Mouse (Mus musculus) urinary bladder, postnatal 0 days (tissue): Measurements from ENCODE around the gene Fbxw9. TPM values are rescaled to one million over a fixed set of nuclear protein-coding genes. Genes with fewer than 3 reads are reported as not detected.

ENCODE experiments used
- microRNA-seq: library from miRNA; unstranded; fragments of <30 nt; microRNA quantifications from one replicate; pipeline ENCODE4, GENCODE M21; 2016
- polyA plus RNA-seq: library from polyadenylated mRNA; unstranded; fragments of >200 nt; fragmentation: Nextera tagmentation; extraction: Ambion mirVana; gene quantifications from 2 replicates; pipeline ENCODE4 v1.2.1, GENCODE M21; 2015

Fbxw9 gene
- polyA plus RNA-seq: 32.7 and 34.1 TPM in 2 replicates

GRCm38 (mm10) chr8:85059879-85060616 lies at the start of gene Fbxw9:
Fbxw9 (plus strand) TSS chr8:85060055.

DNA sequence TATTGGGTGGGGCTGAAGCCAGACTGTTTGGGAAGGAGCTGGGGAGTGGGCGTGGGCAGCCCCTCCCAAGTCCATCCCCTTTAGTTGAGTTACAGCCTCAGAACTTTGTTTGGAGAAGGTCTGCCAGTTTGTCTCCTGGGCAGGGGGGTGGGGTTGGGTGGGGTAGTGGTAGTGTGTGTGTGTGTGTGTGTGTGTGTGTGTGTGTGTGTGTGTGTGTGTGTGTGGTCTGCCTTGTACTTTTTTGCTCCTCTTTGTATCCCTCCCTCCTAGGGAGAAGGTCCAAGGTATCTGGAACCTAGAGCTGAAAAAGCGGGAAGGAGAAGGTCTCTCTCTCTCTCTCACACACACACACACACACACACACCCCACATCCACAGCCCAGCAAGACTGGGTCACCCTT lies 45.4 kb upstream of the Fbxw9 start, which contains the start of gene Best2:
Best2 (minus strand) TSS at position 101 of the 400 bp plus-strand sequence.

DNA sequence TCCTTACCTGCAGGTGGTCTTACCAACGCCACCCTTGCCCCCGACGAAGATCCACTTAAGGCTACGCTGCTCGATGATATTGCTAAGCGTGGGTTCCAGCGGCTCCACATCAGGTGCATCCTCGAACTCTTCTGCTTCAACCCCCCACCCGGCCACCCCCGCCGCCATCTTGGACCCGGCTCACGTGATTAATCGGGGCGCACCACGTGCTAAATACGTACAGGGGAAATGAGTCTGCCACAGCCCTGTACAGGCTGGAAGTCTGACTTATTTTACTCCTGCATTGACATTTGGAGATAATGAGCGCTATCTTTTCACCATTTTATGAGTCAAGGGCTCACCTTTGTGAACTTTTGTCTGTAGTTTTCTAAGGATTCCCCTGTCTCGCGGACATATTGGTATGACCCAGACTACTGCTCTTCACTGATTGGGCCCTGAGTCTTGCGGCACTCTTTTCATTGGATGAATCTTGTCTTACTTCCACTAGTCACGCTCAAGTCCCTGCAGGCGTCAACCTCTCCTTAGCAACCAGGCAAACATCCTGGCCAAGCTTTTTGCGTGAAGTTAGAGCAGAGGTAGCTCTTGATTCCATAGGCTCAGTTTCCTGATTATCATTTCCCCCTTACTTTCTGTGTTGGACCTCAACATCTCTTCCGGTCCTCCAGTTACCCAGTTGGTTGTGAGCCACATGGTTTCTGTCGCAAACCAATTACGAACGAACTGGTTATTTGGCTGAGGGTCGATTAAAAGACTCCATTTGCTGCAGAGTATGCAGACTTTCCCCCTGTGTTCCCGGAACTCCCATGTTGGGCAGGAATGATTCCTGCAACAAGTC lies 34.5 kb upstream of the Fbxw9 start, which contains the start of gene Asna1:
Asna1 (minus strand) TSS at position 184 of the 835 bp plus-strand sequence.

DNA sequence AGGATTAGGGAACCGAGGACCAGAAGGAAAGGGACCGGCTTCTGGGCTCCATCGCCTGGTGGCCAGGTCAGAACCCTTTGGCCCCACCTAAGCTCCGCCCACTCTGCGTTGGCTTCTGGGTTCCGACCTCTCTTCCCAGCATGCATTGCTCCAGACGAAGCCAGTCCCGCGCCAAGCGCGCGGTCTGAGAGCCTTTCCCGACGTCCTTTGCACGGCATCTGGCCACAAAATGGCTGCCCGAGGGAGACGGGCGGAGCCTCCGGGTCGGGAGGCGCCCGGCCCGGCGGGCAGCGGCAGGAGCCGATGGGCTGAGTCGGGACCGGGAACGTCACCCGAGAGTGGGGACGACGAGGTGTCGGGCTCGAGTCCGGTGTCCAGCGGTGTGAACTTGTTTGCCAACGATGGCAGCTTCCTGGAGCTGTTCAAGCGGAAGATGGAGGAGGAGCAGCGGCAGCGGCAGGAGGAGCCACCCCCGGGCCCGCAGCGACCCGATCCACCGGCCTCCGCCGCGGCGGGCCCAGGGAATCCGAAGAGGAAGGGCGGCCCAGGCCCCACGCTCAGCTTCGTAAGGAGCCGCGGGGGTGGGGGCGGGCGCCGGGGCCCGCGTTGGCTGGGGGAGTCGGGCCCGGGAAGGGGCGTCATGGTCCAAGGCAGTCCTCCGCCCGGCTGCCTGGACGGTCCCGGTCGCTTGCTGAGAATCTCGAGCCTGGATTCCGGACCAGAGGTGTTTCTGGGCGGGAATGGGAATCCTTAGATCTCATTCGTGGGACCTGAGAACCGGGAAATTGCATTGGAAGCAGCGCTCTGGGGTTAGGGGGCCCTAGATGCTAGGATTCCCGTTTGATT lies 33.0 kb upstream of the Fbxw9 start, which contains the start of gene Trir:
Trir (plus strand) TSS at position 154 of the 846 bp plus-strand sequence.

GRCm38 (mm10) chr8:85036718-85037365 lies 23.0 kb upstream of the Fbxw9 start, which contains the start of gene Tnpo2:
Tnpo2 (plus strand) TSS chr8:85036915.

GRCm38 (mm10) chr8:85067982-85068381 lies 8.1 kb downstream of the Fbxw9 start, which contains the start of gene Gm5741:
Gm5741 (minus strand) TSS chr8:85067982.

DNA sequence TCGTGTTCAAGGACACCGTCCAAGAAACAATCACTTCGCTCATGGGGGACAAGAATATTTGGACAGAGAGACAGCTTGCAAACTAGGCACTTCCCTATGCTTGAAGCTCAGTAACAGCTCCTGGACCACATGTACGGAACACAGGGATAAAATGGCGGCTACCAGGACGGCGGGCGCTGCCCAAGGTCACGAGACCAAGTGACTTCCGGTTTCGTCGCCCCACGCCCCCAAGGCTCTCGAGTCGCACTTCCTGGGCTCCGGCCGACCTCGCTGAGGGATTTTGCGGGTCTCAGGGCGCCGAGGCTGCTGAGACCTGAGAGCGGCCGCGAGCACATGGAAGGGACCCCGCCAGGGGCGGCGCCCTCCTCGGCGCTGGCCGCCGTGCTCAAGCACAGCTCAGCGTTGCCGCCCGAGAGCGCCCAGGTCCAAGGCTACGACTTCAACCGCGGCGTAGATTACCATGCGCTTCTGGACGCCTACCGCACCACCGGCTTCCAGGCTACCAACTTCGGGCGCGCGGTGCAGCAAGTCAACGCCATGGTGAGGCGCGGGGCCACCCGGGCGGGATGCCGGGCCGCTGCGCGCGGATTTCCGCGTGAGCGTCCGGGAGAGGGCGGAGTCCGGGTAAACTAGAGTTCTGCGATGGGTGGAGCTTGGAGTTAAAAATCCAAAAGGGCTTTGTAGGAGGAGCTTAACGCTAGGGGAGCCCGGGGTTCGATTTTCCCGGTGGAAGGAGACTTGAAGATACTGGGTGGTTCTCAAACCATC lies 11.8 kb downstream of the Fbxw9 start, which contains the start of gene Dhps:
Dhps (plus strand) TSS at position 244 of the 768 bp plus-strand sequence.

DNA sequence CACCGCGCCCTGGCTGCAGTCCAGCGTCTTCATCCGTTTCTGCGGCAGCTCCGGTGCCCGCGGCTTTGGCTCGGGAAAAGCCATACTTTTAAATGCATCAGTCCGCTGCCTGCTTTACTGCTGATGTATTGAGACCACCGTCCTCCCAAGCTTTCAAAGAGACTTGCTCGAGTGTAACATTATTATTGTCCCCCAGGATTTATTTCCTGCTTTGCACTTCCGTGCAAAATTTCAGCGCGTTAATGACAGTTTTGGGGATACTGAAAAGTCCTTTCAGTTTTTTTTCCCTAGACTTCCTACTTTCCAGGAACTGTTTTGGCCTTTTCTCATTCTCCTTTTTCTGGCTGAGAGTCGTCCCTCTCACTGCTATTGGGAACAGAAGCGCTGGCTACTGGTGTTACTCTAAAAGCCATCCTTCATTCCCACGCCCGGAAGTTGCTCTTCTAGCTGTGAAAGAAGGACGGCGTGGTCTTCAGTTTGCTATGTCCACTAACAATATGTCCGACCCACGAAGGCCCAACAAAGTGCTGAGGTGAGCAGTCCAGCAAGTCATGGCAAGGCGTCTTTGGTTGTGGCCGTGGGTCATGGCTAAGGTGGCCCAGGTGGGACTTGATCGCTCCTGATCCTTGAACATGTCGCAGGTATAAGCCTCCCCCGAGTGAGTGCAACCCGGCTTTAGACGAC lies 20.8 kb downstream of the Fbxw9 start, which contains the start of gene Wdr83os:
Wdr83os (plus strand) TSS at position 209 of the 684 bp plus-strand sequence.

GRCm38 (mm10) chr8:85081216-85081555 lies 21.3 kb downstream of the Fbxw9 start, which contains the start of gene Wdr83:
Wdr83 (minus strand) TSS chr8:85081306.

GRCm38 (mm10) chr8:85083108-85083813 lies 23.4 kb downstream of the Fbxw9 start, which contains the start of gene Man2b1:
Man2b1 (plus strand) TSS chr8:85083270.

Small RNAs within 50 kb of the gene (microRNA-seq; reads per million reads assigned to microRNA genes)
- gene Gm23388 (not detected), gene Mir7070 (not detected)

Other genes starting within 250 kb of the Fbxw9 start
- 1.9 and 3.5 TPM in 2 replicates for gene Dand5, start 237.2 kb upstream of the Fbxw9 start, polyA plus RNA-seq
- gene Gadd45gip1, start 228.5 kb upstream of the Fbxw9 start, polyA plus RNA-seq: 28.0 and 29.7 TPM in 2 replicates
- 83.9 and 85.7 TPM in 2 replicates for gene Rad23a, start 219.4 kb upstream of the Fbxw9 start, polyA plus RNA-seq
- 351 and 422 TPM in 2 replicates for gene Calr, start 213.1 kb upstream of the Fbxw9 start, polyA plus RNA-seq
- 41.1 and 45.6 TPM in 2 replicates for gene Farsa, start 203.1 kb upstream of the Fbxw9 start, polyA plus RNA-seq
- 15.2 and 20.5 TPM in 2 replicates for gene Syce2, start 187.9 kb upstream of the Fbxw9 start, polyA plus RNA-seq
- gene Gcdh, start 166.1 kb upstream of the Fbxw9 start, polyA plus RNA-seq: 14.2 and 14.6 TPM in 2 replicates
- 0.18 and 0.27 TPM in 2 replicates for gene Klf1, start 158.1 kb upstream of the Fbxw9 start, polyA plus RNA-seq
- 12.4 and 16.0 TPM in 2 replicates for gene Dnase2a, start 151.5 kb upstream of the Fbxw9 start, polyA plus RNA-seq
- 0.29 and 0.31 TPM in 2 replicates for gene Mast1, start 122.7 kb upstream of the Fbxw9 start, polyA plus RNA-seq
- 0.13 TPM in 1 of 2 replicates, not detected in the other for gene Rtbdn, start 113.1 kb upstream of the Fbxw9 start, polyA plus RNA-seq
- gene Gm49661, start 90.6 kb upstream of the Fbxw9 start, polyA plus RNA-seq: 0.68 TPM in 1 of 2 replicates, not detected in the other
- gene Prdx2, start 90.5 kb upstream of the Fbxw9 start, polyA plus RNA-seq: 273 and 312 TPM in 2 replicates
- 64.5 and 71.3 TPM in 2 replicates for gene Rnaseh2a, start 90.3 kb upstream of the Fbxw9 start, polyA plus RNA-seq
- 87.6 and 102 TPM in 2 replicates for gene Junb, start 81.3 kb upstream of the Fbxw9 start, polyA plus RNA-seq
- gene Hook2, start 69.5 kb upstream of the Fbxw9 start, polyA plus RNA-seq: 20.5 and 20.7 TPM in 2 replicates
- gene Best2, start 45.5 kb upstream of the Fbxw9 start, polyA plus RNA-seq: not detected in 2 replicates
- gene Asna1, start 34.8 kb upstream of the Fbxw9 start, polyA plus RNA-seq: 65.8 and 66.1 TPM in 2 replicates
- gene Trir, start 33.2 kb upstream of the Fbxw9 start, polyA plus RNA-seq: 79.0 and 83.5 TPM in 2 replicates
- 23.5 and 26.1 TPM in 2 replicates for gene Tnpo2, start 23.1 kb upstream of the Fbxw9 start, polyA plus RNA-seq
- not detected in 2 replicates for gene Gm5741, start 7.9 kb downstream of the Fbxw9 start, polyA plus RNA-seq
- gene Dhps, start 11.7 kb downstream of the Fbxw9 start, polyA plus RNA-seq: 35.2 and 40.8 TPM in 2 replicates
- gene Wdr83os, start 20.7 kb downstream of the Fbxw9 start, polyA plus RNA-seq: 111 and 116 TPM in 2 replicates
- 22.6 and 23.3 TPM in 2 replicates for gene Wdr83, start 21.3 kb downstream of the Fbxw9 start, polyA plus RNA-seq
- gene Man2b1, start 23.2 kb downstream of the Fbxw9 start, polyA plus RNA-seq: 31.1 and 48.4 TPM in 2 replicates
- gene Zfp791, start 63.0 kb downstream of the Fbxw9 start, polyA plus RNA-seq: 1.5 and 1.9 TPM in 2 replicates
- gene Cks1brt, start 91.9 kb downstream of the Fbxw9 start, polyA plus RNA-seq: not detected in 2 replicates
- gene Olfr371, start 165.9 kb downstream of the Fbxw9 start, polyA plus RNA-seq: not detected in 2 replicates
- gene Orc6, start 239.6 kb downstream of the Fbxw9 start, polyA plus RNA-seq: 41.2 and 47.7 TPM in 2 replicates
- 111 and 128 TPM in 2 replicates for gene Vps35, start 239.7 kb downstream of the Fbxw9 start, polyA plus RNA-seq